Mouse (Mus musculus): ENCODE results near the gene Bpifb1. TPM values are rescaled to one million over a fixed set of nuclear protein-coding genes. Genes with fewer than 3 reads are reported as not detected.
"Not testable (repeated sequence)": the region's sequence is repeated elsewhere in the genome, so short reads cannot be mapped to it uniquely, and the experiment has no call there.

Gene Bpifb1
- total RNA-seq (2018; cell fraction: chromatin; rRNA removed): not detected
- not detected for total RNA-seq (2018; cell fraction: cytosol; rRNA removed)
- total RNA-seq (2018; cell fraction: nucleus; rRNA removed): not detected
- not detected in 3 replicates for polyA plus RNA-seq (2018)

DNA sequence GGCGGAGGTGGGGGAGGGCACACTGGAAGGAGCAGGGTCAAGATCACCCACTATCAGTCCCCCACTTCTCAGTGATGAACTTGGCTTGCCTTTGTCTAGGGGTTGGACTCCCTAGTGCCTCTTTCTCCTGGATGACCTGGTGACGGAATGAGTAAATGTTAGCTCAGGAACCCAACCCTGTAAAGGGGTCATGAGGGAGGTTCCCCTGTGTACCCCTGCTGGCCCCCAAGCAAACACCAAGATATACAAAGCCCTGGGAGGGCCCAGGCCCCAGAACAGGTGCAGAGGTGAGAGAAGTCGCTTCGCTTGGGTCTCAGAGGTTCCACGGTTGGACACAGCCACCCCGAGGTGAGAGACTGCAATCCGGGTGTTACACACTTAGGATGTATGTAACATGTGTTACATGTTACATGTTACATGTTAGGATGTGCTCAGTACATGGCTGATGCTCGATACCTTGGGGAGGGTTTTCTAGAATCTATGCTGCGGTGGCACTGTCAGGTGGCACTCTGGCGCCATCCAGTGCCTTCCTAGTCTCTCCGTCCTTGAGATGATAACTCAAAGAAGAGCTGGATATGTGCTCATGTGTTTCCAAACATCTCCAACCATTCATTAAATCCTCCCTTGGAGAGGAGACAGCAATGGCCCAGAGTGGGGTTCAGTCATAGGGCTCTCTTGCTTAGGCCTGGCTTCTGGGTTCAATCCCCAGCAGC, at the start of gene Bpifb1:
TSS of gene Bpifb1 (plus strand) at position 273 of the 713 bp plus-strand sequence.
- WGBS (ENCODE audit: missing documents): 87% methylated on average over 11 of the region's 11 CpGs
- no peak within 1 kb of the TSS for H3K27ac ChIP-seq
- H3K4me3 ChIP-seq (ENCODE audit: inconsistent target): no peak within 1 kb of the TSS
- H3K79me2 ChIP-seq (ENCODE audit: inconsistent target): no peaks in the 10 kb centered on the region
- no peaks in the 10 kb centered on the region for H3K36me3 ChIP-seq (ENCODE audit: inconsistent target)

- H3K79me2 ChIP-seq (ENCODE audit: inconsistent target): no peaks in the 10 kb centered on the region
- no peaks in the 10 kb centered on the region for H3K36me3 ChIP-seq (ENCODE audit: inconsistent target)
- H3K4me3 ChIP-seq (ENCODE audit: inconsistent target): no peak within 1 kb of the TSS
- no peak within 1 kb of the TSS for H3K27ac ChIP-seq
- WGBS (ENCODE audit: missing documents): 95% methylated on average over 4 of the region's 4 CpGs
Measured at GRCm38 (mm10) chr2:154142580-154142979, 48.0 kb upstream of the Bpifb1 start, which contains the start of gene Bpifa1. Gene Bpifa1 (plus strand): TSS chr2:154142880.

- H3K27ac ChIP-seq: no peak overlapping the region
- WGBS (ENCODE audit: missing documents): 96% methylated on average over 3 of the region's 3 CpGs
- H3K79me2 ChIP-seq (ENCODE audit: inconsistent target): no peaks in the 10 kb centered on the region
- H3K4me3 ChIP-seq (ENCODE audit: inconsistent target): no peak overlapping the region
- no peaks in the 10 kb centered on the region for H3K36me3 ChIP-seq (ENCODE audit: inconsistent target)
Measured at GRCm38 (mm10) chr2:154143735-154144134, 46.9 kb upstream of the Bpifb1 start.

GRCm38 (mm10) chr2:154147496-154147895, 43.1 kb upstream of the Bpifb1 start:
- H3K79me2 ChIP-seq (ENCODE audit: inconsistent target): no peaks in the 10 kb centered on the region
- no peaks in the 10 kb centered on the region for H3K36me3 ChIP-seq (ENCODE audit: inconsistent target)
- H3K4me3 ChIP-seq (ENCODE audit: inconsistent target): no peak overlapping the region
- WGBS (ENCODE audit: missing documents): 82% methylated on average over 4 of the region's 4 CpGs
- no peak overlapping the region for H3K27ac ChIP-seq

GRCm38 (mm10) chr2:154158433-154158832, 32.2 kb upstream of the Bpifb1 start:
- 44% methylated on average over 3 of the region's 3 CpGs for WGBS (ENCODE audit: missing documents)
- Histone ChIP-seq H3K4me3 (ENCODE audit: inconsistent target) (no peak overlapping the region), H3K27ac (no peak overlapping the region), H3K36me3 (ENCODE audit: inconsistent target) (no peaks in the 10 kb centered on the region), H3K79me2 (ENCODE audit: inconsistent target) (no peaks in the 10 kb centered on the region)

- no peak within 1 kb of the TSS for H3K4me3 ChIP-seq (ENCODE audit: inconsistent target)
- H3K36me3 ChIP-seq (ENCODE audit: inconsistent target): no peaks in the 10 kb centered on the region
- 81% methylated on average over 8 of the region's 8 CpGs for WGBS (ENCODE audit: missing documents)
- no peaks in the 10 kb centered on the region for H3K79me2 ChIP-seq (ENCODE audit: inconsistent target)
- H3K27ac ChIP-seq: no peak within 1 kb of the TSS
Measured at GRCm38 (mm10) chr2:154162307-154162706, 28.3 kb upstream of the Bpifb1 start, which contains the start of gene Bpifa5. Gene Bpifa5 (plus strand): TSS chr2:154162607.

DNA sequence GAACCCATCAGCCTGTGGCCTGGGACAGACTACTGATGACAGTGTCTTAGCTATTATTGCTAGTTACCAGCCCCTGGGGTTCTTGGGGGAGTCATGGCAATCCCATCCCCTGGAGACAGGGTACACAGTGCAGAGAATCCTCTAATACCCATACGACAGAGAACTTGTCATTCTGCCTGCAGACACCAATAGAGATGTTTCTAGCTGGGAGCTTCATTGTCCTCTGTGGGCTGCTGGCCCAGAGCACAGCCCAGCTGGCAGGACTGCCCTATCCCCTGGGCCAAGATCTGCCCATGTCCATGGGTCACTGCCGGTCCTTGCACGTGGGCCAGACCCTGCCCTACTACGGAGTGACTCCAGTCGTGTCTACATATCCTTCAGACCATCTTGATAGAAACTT, 27.3 kb upstream of the Bpifb1 start:
- no peak overlapping the region for H3K4me3 ChIP-seq (ENCODE audit: inconsistent target)
- no peak overlapping the region for H3K27ac ChIP-seq
- no peaks in the 10 kb centered on the region for H3K36me3 ChIP-seq (ENCODE audit: inconsistent target)
- no peaks in the 10 kb centered on the region for H3K79me2 ChIP-seq (ENCODE audit: inconsistent target)
- WGBS (ENCODE audit: missing documents): 86% methylated on average over 5 of the region's 5 CpGs

DNA sequence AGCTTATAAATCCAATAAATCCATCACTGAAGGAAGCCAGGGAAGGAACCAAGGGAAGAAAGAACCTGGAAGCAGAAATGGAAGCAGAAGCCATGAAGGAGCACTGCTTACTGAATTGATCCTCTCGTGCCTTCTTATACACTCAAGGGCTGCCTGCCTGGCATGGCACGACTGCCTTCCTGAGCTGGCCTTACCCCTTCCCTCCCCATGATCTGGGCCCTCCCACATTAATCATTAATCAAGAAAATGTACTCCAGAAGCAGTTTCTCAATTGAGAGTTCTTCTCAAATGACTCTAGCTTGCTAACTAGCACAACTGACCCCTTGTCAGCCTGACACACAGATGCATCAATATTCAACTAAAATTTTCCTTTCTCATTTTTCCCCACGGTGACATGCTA, 21.4 kb upstream of the Bpifb1 start:
- no peaks in the 10 kb centered on the region for H3K36me3 ChIP-seq (ENCODE audit: inconsistent target)
- H3K27ac ChIP-seq: no peak overlapping the region
- WGBS (ENCODE audit: missing documents): 74% methylated on average over 3 of the region's 3 CpGs
- H3K79me2 ChIP-seq (ENCODE audit: inconsistent target): no peaks in the 10 kb centered on the region
- no peak overlapping the region for H3K4me3 ChIP-seq (ENCODE audit: inconsistent target)

- 69% methylated on average over 6 of the region's 6 CpGs for WGBS (ENCODE audit: missing documents)
- H3K27ac ChIP-seq: no peak overlapping the region
- H3K36me3 ChIP-seq (ENCODE audit: inconsistent target): no peaks in the 10 kb centered on the region
- no peaks in the 10 kb centered on the region for H3K79me2 ChIP-seq (ENCODE audit: inconsistent target)
- no peak overlapping the region for H3K4me3 ChIP-seq (ENCODE audit: inconsistent target)
Measured at GRCm38 (mm10) chr2:154171621-154172020, 19.0 kb upstream of the Bpifb1 start.

DNA sequence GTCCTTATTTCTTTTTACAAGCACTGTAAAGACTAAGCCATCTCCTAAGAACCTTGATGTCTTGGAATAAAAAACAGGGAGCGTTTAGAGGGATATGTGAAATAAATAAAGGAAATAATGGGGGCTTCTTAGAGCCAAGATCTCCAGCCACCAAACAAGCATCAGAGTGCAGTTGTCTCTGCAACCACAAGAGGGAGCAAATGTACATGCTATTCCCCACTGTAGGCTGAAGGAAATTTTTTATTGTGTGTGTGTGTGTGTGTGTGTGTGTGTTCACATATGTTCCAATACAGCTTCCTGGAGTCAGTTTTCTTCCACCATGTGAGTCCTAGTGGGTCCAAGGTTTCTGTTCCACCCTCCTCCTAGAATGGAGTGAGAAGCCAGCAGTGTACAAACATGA, 17.3 kb upstream of the Bpifb1 start:
- no peak overlapping the region for H3K4me3 ChIP-seq (ENCODE audit: inconsistent target)

DNA sequence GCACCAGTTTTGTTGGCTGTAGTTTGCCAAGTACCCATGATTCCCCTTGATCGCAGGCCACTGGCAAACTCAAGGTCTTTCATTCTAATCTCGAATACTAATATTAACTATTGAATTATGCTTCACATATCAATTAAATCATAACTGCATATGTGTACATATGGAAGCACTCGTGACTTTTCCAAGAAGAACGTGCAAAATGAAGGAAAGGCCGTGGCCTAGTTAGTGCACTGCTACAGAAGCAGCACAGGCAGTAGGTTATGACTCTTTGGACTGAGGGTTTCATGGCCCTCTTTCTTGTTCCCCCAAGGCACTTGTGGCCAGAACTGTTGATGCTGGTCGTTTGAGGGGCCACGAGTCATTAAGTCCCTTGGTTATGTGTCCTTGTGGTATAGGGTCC, 8.7 kb upstream of the Bpifb1 start:
- 87% methylated on average over 7 of the region's 7 CpGs for WGBS (ENCODE audit: missing documents)

More for the DNA sequence above, 17.3 kb upstream of the Bpifb1 start:
- H3K36me3 ChIP-seq (ENCODE audit: inconsistent target): no peaks in the 10 kb centered on the region
- 23% methylated on average over 1 of the region's 1 CpGs for WGBS (ENCODE audit: missing documents)
- no peaks in the 10 kb centered on the region for H3K79me2 ChIP-seq (ENCODE audit: inconsistent target)
- H3K27ac ChIP-seq: no peak overlapping the region

GRCm38 (mm10) chr2:154183061-154183460, 7.6 kb upstream of the Bpifb1 start:
- not testable (repeated sequence) for H3K4me3 ChIP-seq (ENCODE audit: inconsistent target); H3K36me3 ChIP-seq (ENCODE audit: inconsistent target); H3K79me2 ChIP-seq (ENCODE audit: inconsistent target); H3K27ac ChIP-seq
- WGBS (ENCODE audit: missing documents): 83% methylated on average over 2 of the region's 4 CpGs

More for the DNA sequence above, 8.7 kb upstream of the Bpifb1 start:
- H3K4me3 ChIP-seq (ENCODE audit: inconsistent target); H3K79me2 ChIP-seq (ENCODE audit: inconsistent target); H3K36me3 ChIP-seq (ENCODE audit: inconsistent target); H3K27ac ChIP-seq: not testable (repeated sequence)

DNA sequence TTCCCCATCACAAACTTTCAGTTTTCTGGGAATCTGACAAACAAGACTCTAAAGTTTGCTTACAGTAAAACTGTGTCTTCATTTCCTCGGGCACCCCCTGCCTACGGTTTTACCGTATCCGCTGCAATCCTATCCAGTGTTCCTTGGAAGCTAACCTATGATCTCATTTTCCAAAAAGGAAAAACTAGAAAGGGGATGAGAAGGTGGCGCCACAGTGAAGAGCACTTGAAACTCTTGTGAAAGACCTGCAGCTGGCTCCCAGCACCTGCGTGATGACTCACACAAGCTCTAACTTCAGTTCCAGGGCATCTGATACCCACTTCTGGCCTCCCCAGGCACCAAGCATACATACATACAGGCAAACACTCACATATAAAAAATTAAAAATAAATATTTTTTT, 5.3 kb upstream of the Bpifb1 start:
- Histone ChIP-seq H3K79me2 (ENCODE audit: inconsistent target) (no peaks in the 10 kb centered on the region), H3K4me3 (ENCODE audit: inconsistent target) (no peak overlapping the region), H3K36me3 (ENCODE audit: inconsistent target) (no peaks in the 10 kb centered on the region), H3K27ac (no peak overlapping the region)
- WGBS (ENCODE audit: missing documents): 88% methylated on average over 6 of the region's 6 CpGs

- no peaks in the 10 kb centered on the region for H3K79me2 ChIP-seq (ENCODE audit: inconsistent target)
- H3K27ac ChIP-seq: no peak overlapping the region
- H3K4me3 ChIP-seq (ENCODE audit: inconsistent target): no peak overlapping the region
- H3K36me3 ChIP-seq (ENCODE audit: inconsistent target): no peaks in the 10 kb centered on the region
- 47% methylated on average over 3 of the region's 3 CpGs for WGBS (ENCODE audit: missing documents)
Measured at GRCm38 (mm10) chr2:154185748-154186147, 4.9 kb upstream of the Bpifb1 start.

DNA sequence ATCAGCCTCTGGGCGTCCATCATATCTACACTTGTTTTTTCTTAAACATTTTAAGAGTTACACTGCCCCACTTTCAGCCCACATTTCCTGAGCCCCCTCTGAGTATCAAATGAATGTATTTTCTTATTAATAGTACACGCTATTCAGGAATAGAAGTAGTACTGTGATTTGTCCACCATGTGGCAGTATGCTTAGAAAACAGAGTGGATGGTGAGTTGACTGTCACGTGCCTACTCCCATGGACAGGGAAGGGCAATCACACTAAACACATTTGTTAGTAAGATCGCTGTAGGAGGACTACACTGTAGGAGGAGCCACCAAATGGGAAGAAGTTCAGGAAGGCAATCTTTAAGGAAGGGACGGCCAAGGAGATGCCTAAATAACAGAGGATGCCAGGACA, 3.1 kb upstream of the Bpifb1 start:
- no peak overlapping the region for H3K4me3 ChIP-seq (ENCODE audit: inconsistent target)
- H3K27ac ChIP-seq: no peak overlapping the region
- H3K79me2 ChIP-seq (ENCODE audit: inconsistent target): no peaks in the 10 kb centered on the region
- no peaks in the 10 kb centered on the region for H3K36me3 ChIP-seq (ENCODE audit: inconsistent target)
- WGBS (ENCODE audit: missing documents): 29% methylated on average over 5 of the region's 5 CpGs

Measured in macrophage (primary cell).